Mouse (Mus musculus): ENCODE results near the gene March1. TPM values are rescaled to one million over a fixed set of nuclear protein-coding genes. Genes with fewer than 3 reads are reported as not detected.

Gene March1
- total and polyA plus RNA-seq, 3 experiments = 0.04 TPM; not detected in 2

DNA sequence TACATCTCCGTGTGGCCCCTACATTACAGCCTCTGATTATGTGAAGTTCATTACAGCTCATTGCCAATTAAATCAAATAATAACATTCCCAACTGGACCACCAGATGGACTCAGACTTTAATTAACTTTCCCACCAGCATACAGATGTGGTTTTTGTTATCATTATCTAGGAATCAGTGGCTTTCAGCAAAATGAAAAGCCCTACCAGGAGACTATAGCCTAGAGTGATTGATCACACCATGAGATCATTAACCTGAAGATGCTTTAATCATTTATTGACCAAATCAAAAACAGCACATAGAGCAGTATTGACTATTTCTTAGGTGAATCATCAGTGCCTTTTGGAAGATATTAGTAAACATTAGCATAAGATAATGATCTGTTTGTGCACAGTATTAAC, 602.3 kb downstream of the March1 start:
- H3K27ac ChIP-seq (ENCODE audit: control insufficient read depth, low read depth, low read length) = no peak overlapping the region
- no peaks in the 10 kb centered on the region for H3K79me2 ChIP-seq (ENCODE audit: control insufficient read depth, insufficient read depth, low read length, poor library complexity)
- DNase-seq (ENCODE audit: low read depth, low spot score) = no peak
- H3K4me1 ChIP-seq (ENCODE audit: control insufficient read depth in 1 of 2, insufficient read depth in 2 of 2, low read length in 2 of 2) = no peaks in the 10 kb centered on the region
- H3K4me3 ChIP-seq (ENCODE audit: control insufficient read depth in 1 of 2, insufficient read depth in 1 of 2, low read depth in 2 of 2, low read length in 2 of 2) = no peak overlapping the region
- TF ChIP-seq TAL1 (IDR thresholded peaks at IDR 0.05; ENCODE audit: low read length) (no peak), ZKSCAN1 (IDR thresholded peaks at IDR 0.05; ENCODE audit: low read depth, low read length) (no peak), MXI1 (IDR thresholded peaks at IDR 0.05; ENCODE audit: low read depth, low read length) (no peak), SMC3 (IDR thresholded peaks at IDR 0.05; ENCODE audit: low read depth, low read length) (no peak), NELFE (IDR thresholded peaks at IDR 0.05; ENCODE audit: low read depth, low read length) (no peak), USF1 (IDR thresholded peaks at IDR 0.05; ENCODE audit: low read depth, low read length) (no peak), USF2 (IDR thresholded peaks at IDR 0.05; ENCODE audit: borderline replicate concordance in 1 of 2, insufficient read depth in 1 of 2, low read depth in 1 of 2, low read length in 2 of 2) (no peak), KAT2A (conservative IDR thresholded peaks at IDR 0.05; ENCODE audit: low read depth, low read length) (no peak), RAD21 (IDR thresholded peaks at IDR 0.05; ENCODE audit: low read depth, low read length) (no peak)
- no peaks in the 10 kb centered on the region for H3K27me3 ChIP-seq (ENCODE audit: control insufficient read depth in 1 of 2, insufficient read depth in 2 of 2, low read length in 2 of 2)
- H3K9me3 ChIP-seq (replicated peaks; ENCODE audit: insufficient read depth, low read length) = no peaks in the 10 kb centered on the region
- no peaks in the 10 kb centered on the region for H3K36me3 ChIP-seq (ENCODE audit: control insufficient read depth in 1 of 2, insufficient read depth in 2 of 2, low read length in 2 of 2)
- H3K9ac ChIP-seq (ENCODE audit: control insufficient read depth, low read depth, low read length, poor library complexity, severe bottlenecking) = no peak overlapping the region

- H3K79me2 ChIP-seq (ENCODE audit: control insufficient read depth, insufficient read depth, low read length, poor library complexity) = no peaks in the 10 kb centered on the region
- no peak for DNase-seq (ENCODE audit: low read depth, low spot score)
- H3K9me3 ChIP-seq (replicated peaks; ENCODE audit: insufficient read depth, low read length) = no peaks in the 10 kb centered on the region
- no peaks in the 10 kb centered on the region for H3K4me1 ChIP-seq (ENCODE audit: control insufficient read depth in 1 of 2, insufficient read depth in 2 of 2, low read length in 2 of 2)
- H3K27me3 ChIP-seq (ENCODE audit: control insufficient read depth in 1 of 2, insufficient read depth in 2 of 2, low read length in 2 of 2) = no peaks in the 10 kb centered on the region
- H3K9ac ChIP-seq (ENCODE audit: control insufficient read depth, low read depth, low read length, poor library complexity, severe bottlenecking) = no peak overlapping the region
- TF ChIP-seq MXI1 (IDR thresholded peaks at IDR 0.05; ENCODE audit: low read depth, low read length) = no peak
- no peak for TF ChIP-seq USF1 (IDR thresholded peaks at IDR 0.05; ENCODE audit: low read depth, low read length)
- TF ChIP-seq JUND (IDR thresholded peaks at IDR 0.05; ENCODE audit: low read depth, low read length) = no peak
- no peak for TF ChIP-seq NRF1 (IDR thresholded peaks at IDR 0.05; ENCODE audit: insufficient read depth, low read depth, low read length, poor library complexity, severe bottlenecking)
- no peak for TF ChIP-seq CHD2 (IDR thresholded peaks at IDR 0.05; ENCODE audit: low read length)
- TF ChIP-seq USF2 (IDR thresholded peaks at IDR 0.05; ENCODE audit: borderline replicate concordance in 1 of 2, insufficient read depth in 1 of 2, low read depth in 1 of 2, low read length in 2 of 2) = no peak
- TF ChIP-seq POLR2AphosphoS5 (IDR thresholded peaks at IDR 0.05; ENCODE audit: borderline replicate concordance, low read depth, low read length) = no peak
- no peak for TF ChIP-seq CTCF (IDR thresholded peaks at IDR 0.05 in 2 of 3, conservative IDR thresholded peaks at IDR 0.05 in 1 of 3; ENCODE audit: control insufficient read depth in 1 of 3, insufficient read depth in 1 of 3, low read depth in 2 of 3, low read length in 3 of 3, poor library complexity in 1 of 3, severe bottlenecking in 1 of 3)
- TF ChIP-seq MAZ (IDR thresholded peaks at IDR 0.05; ENCODE audit: low read depth, low read length) = no peak
- no peak for TF ChIP-seq NELFE (IDR thresholded peaks at IDR 0.05; ENCODE audit: low read depth, low read length)
- no peak for TF ChIP-seq ZMIZ1 (IDR thresholded peaks at IDR 0.05; ENCODE audit: low read depth, low read length)
- TF ChIP-seq EP300 (IDR thresholded peaks at IDR 0.05; ENCODE audit: low read depth in 1 of 2, low read length in 2 of 2) = no peak
- TF ChIP-seq TCF12 (IDR thresholded peaks at IDR 0.05; ENCODE audit: low read depth, low read length) = no peak
- H3K27ac ChIP-seq (ENCODE audit: control insufficient read depth, low read depth, low read length) = no peak overlapping the region
- H3K4me3 ChIP-seq (ENCODE audit: control insufficient read depth in 1 of 2, insufficient read depth in 1 of 2, low read depth in 2 of 2, low read length in 2 of 2) = no peak overlapping the region
- H3K36me3 ChIP-seq (ENCODE audit: control insufficient read depth in 1 of 2, insufficient read depth in 2 of 2, low read length in 2 of 2) = no peaks in the 10 kb centered on the region
These were observed 612.2 kb downstream of the March1 start for GRCm38 (mm10) chr8:66229931-66230330.

Data from MEL (cell line).